27 mouse cellular contexts compared by ENCODE assay signal in genomic region chr13:99183257-99183895, GRCm38 (mm10). TPM values are rescaled to one million over a fixed set of nuclear protein-coding genes. Genes with fewer than 3 reads are reported as not detected.
DNase-seq lines count a peak whose midpoint lies in the region; ATAC-seq and TF ChIP-seq lines count a peak whose summit lies in the region.
"Had no signal": no experiment of that assay in that cellular context is flagged by ENCODE, and none has a peak within 500 bp of the region (broad histone marks: within the 10 kb centered on the region; RNA-seq: fewer than 3 reads in every experiment).

No protein-coding gene starts in this region.

- H3K27ac ChIP-seq in heart, adult 2 months = peak overlapping the region; percentile 92
- no peak overlapping the region for H3K27ac ChIP-seq in lung, embryonic 15.5 days
- no peak overlapping the region for H3K27ac ChIP-seq in forebrain, embryonic 10.5 days
- no peak overlapping the region for H3K27ac ChIP-seq in forebrain, embryonic 14.5 days (ENCODE audit: low read depth, low read length)
- H3K27ac ChIP-seq: embryonic facial prominence, embryonic 15.5 days; forebrain, embryonic 13.5 days; liver, embryonic 12.5 days; midbrain, embryonic 12.5 days; neural tube, embryonic 13.5 days had no signal

- no peak for TF ChIP-seq POLR2A in heart, adult 2 months (IDR thresholded peaks at IDR 0.05; ENCODE audit: insufficient read depth, low read depth, low read length)

- no peaks in the 10 kb centered on the region for H3K9me3 ChIP-seq in lung, embryonic 15.5 days
- no peaks in the 10 kb centered on the region for H3K9me3 ChIP-seq in forebrain, embryonic 10.5 days
- H3K9me3 ChIP-seq in forebrain, embryonic 14.5 days (replicated peaks; ENCODE audit: control insufficient read depth, low read length) = no peaks in the 10 kb centered on the region
- H3K9me3 ChIP-seq: embryonic facial prominence, embryonic 10.5 days; embryonic facial prominence, embryonic 15.5 days; forebrain, embryonic 13.5 days; hindbrain, embryonic 10.5 days; liver, embryonic 12.5 days; megakaryocyte, embryonic 14.5 days; midbrain, embryonic 12.5 days; neural tube, embryonic 13.5 days had no signal

- TF ChIP-seq CTCF in heart, adult 2 months (IDR thresholded peaks at IDR 0.05) = no peak

- H3K4me2 ChIP-seq in lung, embryonic 15.5 days = no peak overlapping the region
- no peak overlapping the region for H3K4me2 ChIP-seq in forebrain, embryonic 14.5 days (ENCODE audit: low read length)
- H3K4me2 ChIP-seq: embryonic facial prominence, embryonic 15.5 days; forebrain, embryonic 13.5 days; liver, embryonic 12.5 days; midbrain, embryonic 12.5 days; neural tube, embryonic 13.5 days had no signal

- intact Hi-C loops in heart, adult 2 months (cut with DNase I) = no loop called here
- intact Hi-C loops in heart, postnatal 14 days (cut with DNase I) = no loop called here

- peaks cover 18% of the 10 kb centered on the region for H3K4me1 ChIP-seq in heart, adult 2 months (ENCODE audit: control insufficient read depth, insufficient read depth, low read length)
- peaks cover 4% of the 10 kb centered on the region for H3K4me1 ChIP-seq in lung, embryonic 15.5 days
- peaks cover 6% of the 10 kb centered on the region for H3K4me1 ChIP-seq in forebrain, embryonic 10.5 days
- no peaks in the 10 kb centered on the region for H3K4me1 ChIP-seq in forebrain, embryonic 14.5 days (ENCODE audit: control insufficient read depth, insufficient read depth, low read length)
- H3K4me1 ChIP-seq: embryonic facial prominence, embryonic 15.5 days; liver, embryonic 12.5 days had no signal

- H3K9ac ChIP-seq in heart, adult 2 months (ENCODE audit: low read depth, low read length) = no peak overlapping the region
- H3K9ac ChIP-seq in lung, embryonic 15.5 days = no peak overlapping the region
- no peak overlapping the region for H3K9ac ChIP-seq in forebrain, embryonic 14.5 days (ENCODE audit: low read length)
- H3K9ac ChIP-seq: embryonic facial prominence, embryonic 15.5 days; forebrain, embryonic 13.5 days; liver, embryonic 12.5 days; liver, postnatal 0 days; midbrain, embryonic 12.5 days; neural tube, embryonic 13.5 days had no signal

- peaks cover 3% of the 10 kb centered on the region for H3K36me3 ChIP-seq in heart, adult 2 months (ENCODE audit: control insufficient read depth, insufficient read depth, low read length)
- no peaks in the 10 kb centered on the region for H3K36me3 ChIP-seq in lung, embryonic 15.5 days
- no peaks in the 10 kb centered on the region for H3K36me3 ChIP-seq in forebrain, embryonic 10.5 days (replicated peaks)
- no peaks in the 10 kb centered on the region for H3K36me3 ChIP-seq in forebrain, embryonic 14.5 days (ENCODE audit: control insufficient read depth, insufficient read depth, low read length)
- H3K36me3 ChIP-seq: embryonic facial prominence, embryonic 10.5 days; embryonic facial prominence, embryonic 15.5 days; hindbrain, embryonic 10.5 days; liver, embryonic 12.5 days; midbrain, embryonic 12.5 days; neural tube, embryonic 13.5 days had no signal

- H3K27me3 ChIP-seq in heart, adult 2 months (ENCODE audit: control insufficient read depth, insufficient read depth, low read length) = no peaks in the 10 kb centered on the region
- no peaks in the 10 kb centered on the region for H3K27me3 ChIP-seq in lung, embryonic 15.5 days
- H3K27me3 ChIP-seq in forebrain, embryonic 10.5 days (ENCODE audit: poor library complexity, severe bottlenecking) = no peaks in the 10 kb centered on the region
- no peaks in the 10 kb centered on the region for H3K27me3 ChIP-seq in forebrain, embryonic 14.5 days (replicated peaks; ENCODE audit: control insufficient read depth, insufficient read depth, low read length)
- H3K27me3 ChIP-seq: embryonic facial prominence, embryonic 15.5 days; forebrain, embryonic 13.5 days; liver, embryonic 12.5 days; midbrain, embryonic 12.5 days; neural tube, embryonic 13.5 days had no signal

- DNase-seq in heart, adult 2 months = no peak
- DNase-seq in heart, postnatal 14 days = no peak
- DNase-seq in lung, adult 18-20 months = no peak
- DNase-seq in forebrain, embryonic 10.5 days (ENCODE audit: extremely low spot score, low spot score) = no peak
- no peak for DNase-seq in forebrain, embryonic 14.5 days (ENCODE audit: low spot score)
- DNase-seq: adrenal gland, postnatal 14 days; cerebellum, adult 18-20 months; cerebellum, postnatal 10 days; gastrocnemius, postnatal 36 days; kidney, postnatal 14 days; left cerebral cortex, postnatal 4 days; liver, postnatal 0 days; right cerebral cortex, postnatal 4 days; thymus, adult 18-20 months; thymus, postnatal 36 days had no signal

- WGBS in heart, adult 2 months = 87% methylated on average over 3 of the region's 3 CpGs
- WGBS in lung, embryonic 15.5 days = 68% methylated on average over 3 of the region's 3 CpGs
- WGBS in forebrain, embryonic 10.5 days = 89% methylated on average over 3 of the region's 3 CpGs
- 89% methylated on average over 3 of the region's 3 CpGs for WGBS in forebrain, embryonic 14.5 days

- TF ChIP-seq EP300 in heart, adult 2 months (IDR thresholded peaks at IDR 0.05; ENCODE audit: insufficient read depth, low read depth, low read length) = no peak

- no peaks in the 10 kb centered on the region for H3K79me2 ChIP-seq in heart, adult 2 months (replicated peaks; ENCODE audit: control insufficient read depth, insufficient read depth, low read length)

- peak; percentile 55; the same call in 1 of the 2 replicates for ATAC-seq in lung, embryonic 15.5 days (ENCODE audit: borderline replicate concordance, extremely low read depth, low FRiP score, low TSS enrichment)
- ATAC-seq in granulocyte monocyte progenitor cell, adult 5-6 weeks (replicated peaks; ENCODE audit: poor library complexity, severe bottlenecking) = peak; percentile 55
- ATAC-seq in forebrain, embryonic 14.5 days = no peak
- ATAC-seq: CD4-positive, CD25-positive, alpha-beta regulatory T cell, adult 4 months; forebrain, embryonic 13.5 days; hindbrain, embryonic 16.5 days; liver, embryonic 12.5 days; liver, postnatal 0 days had no signal

- no peak overlapping the region for H3K4me3 ChIP-seq in heart, adult 2 months
- H3K4me3 ChIP-seq in lung, embryonic 15.5 days = no peak overlapping the region
- no peak overlapping the region for H3K4me3 ChIP-seq in forebrain, embryonic 10.5 days
- no peak overlapping the region for H3K4me3 ChIP-seq in forebrain, embryonic 14.5 days (ENCODE audit: low read depth, low read length)
- H3K4me3 ChIP-seq: embryonic facial prominence, embryonic 10.5 days; embryonic facial prominence, embryonic 15.5 days; forebrain, embryonic 13.5 days; hindbrain, embryonic 10.5 days; liver, embryonic 12.5 days; megakaryocyte, embryonic 14.5 days; midbrain, embryonic 12.5 days; neural tube, embryonic 13.5 days had no signal

RNA-seq across cellular contexts. Expression of gene Zfp366, which starts 1.2 kb away (rescaled TPM):
- 10 to 100 TPM in 1 of 2 experiments, 1 to 10 TPM in 1; 9.7 to 14.4 TPM for total RNA-seq in heart, adult 2 months (2021)
- 5.0 and 7.8 TPM in 2 replicates for polyA plus RNA-seq in heart, adult 2 months (2012; rRNA removed)
- total RNA-seq in heart, postnatal 14 days (2021) = 10 to 100 TPM; 19.7 to 21.2 TPM
- 0.96 and 1.2 TPM in 2 replicates for polyA plus RNA-seq in lung, embryonic 15.5 days (2015; fragmentation: Nextera tagmentation; extraction: Ambion mirVana)
- not detected in 2 replicates for total RNA-seq in granulocyte monocyte progenitor cell, adult 5-6 weeks (2014; fragmentation: Nextera tagmentation)
- total RNA-seq in granulocyte monocyte progenitor cell, adult 5-6 weeks (2017) = under 0.01 TPM in 1 of 2 replicates, not detected in the other
- 0.36 and 0.47 TPM in 2 replicates for polyA plus RNA-seq in forebrain, embryonic 10.5 days (2016; fragmentation: Nextera tagmentation; extraction: Ambion mirVana)
- polyA plus RNA-seq in forebrain, embryonic 14.5 days (2014; fragmentation: Nextera tagmentation; extraction: Ambion mirVana) = 0.43 and 0.78 TPM in 2 replicates
